Mouse (Mus musculus) forebrain, embryonic 11.5 days (tissue): ENCODE measurements at regions not wholly inside any gene's neighbourhood (a gene's known extent, or its start where the extent isn't known, plus 50 kb on each side); places are given as distances from the start of the nearest gene placed in this dataset.

Experiments used
- ATAC-seq: fragments of 200-750 bp; cut with Nextera tagmentation; replicated peaks from 2 replicates; pipeline ENCODE4 v1.8.0; 2017; ENCODE audit warnings: moderate TSS enrichment; ENCODE audit not compliant: low FRiP score
- DNase-seq: peaks from one replicate; pipeline ENCODE4 v3.0.0-alpha.2; 2017; ENCODE audit warnings: low spot score
- H3K27ac ChIP-seq: fragments of 300-500 bp; sonication (generic); 2 replicates; pipeline ENCODE4 v1.5.1; 2014; ENCODE audit warnings: low read depth, low read length
- H3K27me3 ChIP-seq: fragments of 300-500 bp; sonication (generic); 2 replicates; pipeline ENCODE4 v1.6.1; 2014; ENCODE audit warnings: mild to moderate bottlenecking, low read length, mixed read lengths; ENCODE audit not compliant: control insufficient read depth, insufficient read depth
- H3K36me3 ChIP-seq: fragments of 300-500 bp; sonication (generic); 2 replicates; pipeline ENCODE4 v1.6.1; 2014; ENCODE audit warnings: mild to moderate bottlenecking, low read length, moderate library complexity, mixed read lengths; ENCODE audit not compliant: control insufficient read depth, insufficient read depth
- H3K4me1 ChIP-seq: fragments of 300-500 bp; sonication (generic); replicated peaks from 2 replicates; pipeline ENCODE4 v1.6.1; 2014; ENCODE audit warnings: low read length, mixed read lengths; ENCODE audit not compliant: control insufficient read depth, insufficient read depth
- H3K4me2 ChIP-seq: fragments of 300-500 bp; sonication (generic); 2 replicates; pipeline ENCODE4 v1.6.1; 2014; ENCODE audit warnings: low read depth, mild to moderate bottlenecking, low read length, moderate library complexity, mixed read lengths; ENCODE audit not compliant: severe bottlenecking
- H3K4me3 ChIP-seq: fragments of 300-500 bp; sonication (generic); 2 replicates; pipeline ENCODE4 v1.5.1; 2014; ENCODE audit warnings: low read depth, low read length
- H3K9ac ChIP-seq: fragments of 300-500 bp; sonication (generic); 2 replicates; pipeline ENCODE4 v1.6.1; 2014; ENCODE audit warnings: low read length
- H3K9me3 ChIP-seq: fragments of 300-500 bp; sonication (generic); 2 replicates; pipeline ENCODE4 v1.6.1; 2016; ENCODE audit warnings: low read length, mixed read lengths; ENCODE audit not compliant: control insufficient read depth
- WGBS: fragments of 180-500 bp; shearing (Covaris S2); extraction: QIAGEN DNeasy Blood & Tissue Kit; methylation state at CpG from one replicate; pipeline ENCODE4 v1.1.7; 2014; 5-methylcytosine and 5-hydroxymethylcytosine counted together

DNA sequence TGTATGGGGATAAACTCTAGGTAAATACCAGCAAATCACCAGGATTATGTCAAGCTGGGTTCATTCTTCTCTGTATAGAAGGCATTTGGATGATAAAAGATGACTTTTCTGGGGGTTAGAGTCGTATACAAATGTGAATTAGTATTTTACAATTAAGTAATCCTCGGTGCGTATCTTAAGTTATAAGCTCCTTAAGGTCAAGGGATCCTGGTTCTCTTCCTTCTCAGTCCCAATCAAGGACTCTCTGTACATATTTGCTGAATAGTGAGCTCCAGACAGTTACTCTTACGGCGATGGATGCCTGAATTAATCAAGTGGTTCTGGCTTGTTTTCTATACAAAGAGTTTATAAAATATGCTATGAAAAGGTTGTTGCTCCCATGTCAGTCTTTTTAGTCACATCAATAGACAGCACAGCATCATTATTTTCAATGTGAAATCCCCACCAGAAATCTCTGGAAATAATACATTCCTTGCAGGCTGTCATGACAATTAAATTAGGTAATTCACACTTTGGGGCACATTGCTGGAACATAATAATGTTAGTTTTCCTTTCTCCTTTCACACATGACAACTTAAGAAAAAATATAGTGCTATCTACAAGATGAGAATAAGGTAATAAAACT is 64.0 kb upstream of the Cwc22 start:
- H3K4me3 ChIP-seq, result no peak overlapping the region
- H3K27me3 ChIP-seq, result no peaks in the 10 kb centered on the region
- 84% methylated on average over 5 of the region's 5 CpGs for WGBS
- H3K4me1 ChIP-seq, result no peaks in the 10 kb centered on the region
- H3K9ac ChIP-seq, result no peak overlapping the region
- no peak for DNase-seq
- no peak for ATAC-seq
- H3K27ac ChIP-seq, result no peak overlapping the region
- no peaks in the 10 kb centered on the region for H3K9me3 ChIP-seq
- H3K4me2 ChIP-seq, result no peak overlapping the region
- H3K36me3 ChIP-seq, result no peaks in the 10 kb centered on the region

DNA sequence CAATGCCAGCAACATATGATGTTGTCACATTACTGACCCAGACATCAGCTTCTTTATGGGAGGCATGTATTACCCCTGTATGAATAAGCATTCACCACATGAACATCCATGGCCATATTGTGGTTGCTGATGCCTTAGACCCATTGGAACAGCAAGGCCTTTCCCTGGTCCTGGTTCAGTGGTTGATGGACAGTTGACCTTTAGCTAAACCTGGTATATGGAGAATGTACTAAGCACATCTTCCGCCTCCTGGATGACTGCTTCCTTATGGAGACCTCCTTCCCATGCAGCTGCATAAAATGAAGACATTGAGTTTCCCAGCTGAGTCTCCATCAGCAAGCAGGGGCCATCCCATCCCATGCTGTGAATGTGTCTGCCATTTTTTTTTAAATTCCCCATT is 61.9 kb upstream of the Cwc22 start:
- DNase-seq (no peak), ATAC-seq (no peak)
- H3K9ac ChIP-seq, result no peak overlapping the region
- H3K4me1 ChIP-seq, result no peaks in the 10 kb centered on the region
- H3K9me3 ChIP-seq, result no peaks in the 10 kb centered on the region
- H3K27me3 ChIP-seq, result no peaks in the 10 kb centered on the region
- WGBS, result 96% methylated on average over 1 of the region's 1 CpGs
- no peaks in the 10 kb centered on the region for H3K36me3 ChIP-seq
- no peak overlapping the region for H3K4me3 ChIP-seq
- no peak overlapping the region for H3K4me2 ChIP-seq
- no peak overlapping the region for H3K27ac ChIP-seq

DNA sequence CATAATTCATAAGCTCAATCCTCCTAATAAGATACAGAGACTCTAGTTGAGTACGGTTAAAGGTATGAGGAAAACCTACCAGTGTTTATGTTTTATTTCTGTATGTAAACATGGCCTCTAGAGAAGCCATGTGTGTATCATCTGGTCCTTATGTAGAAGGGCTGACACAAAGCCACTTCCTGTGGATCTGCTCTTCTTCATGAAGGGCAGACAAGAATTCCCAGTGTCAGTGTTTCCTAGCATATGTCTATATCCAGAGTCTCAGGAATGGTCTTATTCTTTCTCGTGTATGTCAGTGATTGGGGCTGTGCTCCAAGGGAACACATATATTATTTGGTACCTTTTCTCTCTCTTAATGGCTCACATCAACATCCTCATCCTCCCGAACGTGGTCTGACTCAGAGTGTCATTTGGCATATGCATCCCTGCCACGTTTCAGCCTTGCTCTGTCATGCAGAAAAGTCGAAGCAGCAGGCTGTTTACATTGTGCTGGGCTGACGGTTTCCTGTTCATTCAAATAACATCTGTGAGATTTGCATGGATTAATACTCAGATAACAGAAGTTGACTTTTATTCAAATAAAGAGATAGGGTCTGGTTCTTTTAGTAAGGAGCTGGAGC is 59.3 kb upstream of the Cwc22 start:
- no peaks in the 10 kb centered on the region for H3K36me3 ChIP-seq
- H3K4me1 ChIP-seq, result no peaks in the 10 kb centered on the region
- 62% methylated on average over 7 of the region's 7 CpGs for WGBS
- ATAC-seq, result no peak
- H3K4me3 ChIP-seq, result no peak overlapping the region
- no peak overlapping the region for H3K9ac ChIP-seq
- no peak for DNase-seq
- H3K4me2 ChIP-seq, result no peak overlapping the region
- H3K9me3 ChIP-seq, result no peaks in the 10 kb centered on the region
- no peaks in the 10 kb centered on the region for H3K27me3 ChIP-seq
- H3K27ac ChIP-seq, result no peak overlapping the region

DNA sequence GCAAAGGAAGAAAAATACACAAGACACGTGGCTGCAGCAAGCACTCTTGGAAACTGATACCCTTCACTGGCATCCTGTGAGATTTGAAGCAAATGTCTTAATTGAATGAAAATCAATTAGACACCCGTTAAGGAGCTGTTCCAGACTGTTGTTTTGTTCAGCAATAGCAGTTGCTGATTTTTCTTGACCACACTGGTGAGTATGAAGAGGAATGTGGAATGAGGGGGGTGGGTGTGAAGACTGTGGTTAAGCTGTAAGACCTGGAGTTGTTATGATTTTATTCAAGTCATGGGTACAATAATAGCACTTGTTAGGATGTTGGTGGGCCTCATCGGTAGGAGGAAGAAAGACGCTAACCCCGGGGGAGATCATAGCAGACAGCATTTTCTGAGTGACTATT is 58.3 kb upstream of the Cwc22 start:
- no peaks in the 10 kb centered on the region for H3K36me3 ChIP-seq
- no peak overlapping the region for H3K4me3 ChIP-seq
- no peaks in the 10 kb centered on the region for H3K27me3 ChIP-seq
- 69% methylated on average over 5 of the region's 5 CpGs for WGBS
- no peaks in the 10 kb centered on the region for H3K9me3 ChIP-seq
- H3K27ac ChIP-seq, result no peak overlapping the region
- no peak overlapping the region for H3K4me2 ChIP-seq
- no peak overlapping the region for H3K9ac ChIP-seq
- H3K4me1 ChIP-seq, result no peaks in the 10 kb centered on the region
- DNase-seq, result no peak
- no peak for ATAC-seq
